Mouse (Mus musculus) forebrain, embryonic 13.5 days (tissue): ENCODE measurements around the gene Cpa2. TPM values are rescaled to one million over a fixed set of nuclear protein-coding genes. Genes with fewer than 3 reads are reported as not detected.

Source experiments
- ATAC-seq: fragments of 200-750 bp; cut with Nextera tagmentation; 2 replicates; pipeline ENCODE4 v1.8.0; 2017
- H3K27ac ChIP-seq: fragments of 300-500 bp; sonication (generic); 2 replicates; pipeline ENCODE4 v1.5.1; 2015; ENCODE audit warnings: inconsistent platforms, mild to moderate bottlenecking, moderate library complexity
- H3K27me3 ChIP-seq: fragments of 300-500 bp; sonication (generic); 2 replicates; pipeline ENCODE4 v1.6.1; 2015; ENCODE audit warnings: mild to moderate bottlenecking, inconsistent platforms
- H3K36me3 ChIP-seq: fragments of 300-500 bp; sonication (generic); 2 replicates; pipeline ENCODE4 v1.6.1; 2015; ENCODE audit warnings: mild to moderate bottlenecking, inconsistent platforms; ENCODE audit not compliant: poor library complexity, severe bottlenecking
- H3K4me1 ChIP-seq: fragments of 300-500 bp; sonication (generic); 2 replicates; pipeline ENCODE4 v1.6.1; 2015; ENCODE audit warnings: inconsistent platforms
- H3K4me2 ChIP-seq: fragments of 300-500 bp; sonication (generic); 2 replicates; pipeline ENCODE4 v1.6.1; 2015; ENCODE audit warnings: inconsistent platforms, mild to moderate bottlenecking, moderate library complexity
- H3K4me3 ChIP-seq: fragments of 300-500 bp; sonication (generic); 2 replicates; pipeline ENCODE4 v1.5.1; 2015; ENCODE audit warnings: mild to moderate bottlenecking, inconsistent platforms
- H3K9ac ChIP-seq: fragments of 300-500 bp; sonication (generic); 2 replicates; pipeline ENCODE4 v1.6.1; 2015; ENCODE audit warnings: mild to moderate bottlenecking, inconsistent platforms
- H3K9me3 ChIP-seq: fragments of 300-500 bp; sonication (generic); replicated peaks from 2 replicates; pipeline ENCODE4 v1.6.1; 2016; ENCODE audit warnings: inconsistent platforms
- WGBS: fragments of 180-500 bp; shearing (Covaris S2); methylation state at CpG from one replicate; pipeline ENCODE4 v1.1.7; 2015; 5-methylcytosine and 5-hydroxymethylcytosine counted together
- polyA plus RNA-seq: library from polyadenylated mRNA; unstranded; fragments of >200 nt; fragmentation: Nextera tagmentation; extraction: Ambion mirVana; gene quantifications from 2 replicates; pipeline ENCODE4 v1.2.1, GENCODE M21; 2015

Cpa2 gene
- polyA plus RNA-seq, result 4.1 and 5.2 TPM in 2 replicates

- no peak within 1 kb of the TSS for H3K9ac ChIP-seq
- WGBS, result 88% methylated on average over 11 of the region's 11 CpGs
- no peak for ATAC-seq
- H3K4me1 ChIP-seq, result peaks cover 20% of the 10 kb centered on the region
- H3K9me3 ChIP-seq, result no peaks in the 10 kb centered on the region
- H3K4me3 ChIP-seq, result no peak within 1 kb of the TSS
- no peaks in the 10 kb centered on the region for H3K27me3 ChIP-seq
- H3K36me3 ChIP-seq, result no peaks in the 10 kb centered on the region
- H3K4me2 ChIP-seq, result no peak within 1 kb of the TSS
- no peak within 1 kb of the TSS for H3K27ac ChIP-seq
These were observed at the start of gene Cpa2 for GRCm38 (mm10) chr6:30541009-30541799. Gene Cpa2 (plus strand): TSS chr6:30541582.

DNA sequence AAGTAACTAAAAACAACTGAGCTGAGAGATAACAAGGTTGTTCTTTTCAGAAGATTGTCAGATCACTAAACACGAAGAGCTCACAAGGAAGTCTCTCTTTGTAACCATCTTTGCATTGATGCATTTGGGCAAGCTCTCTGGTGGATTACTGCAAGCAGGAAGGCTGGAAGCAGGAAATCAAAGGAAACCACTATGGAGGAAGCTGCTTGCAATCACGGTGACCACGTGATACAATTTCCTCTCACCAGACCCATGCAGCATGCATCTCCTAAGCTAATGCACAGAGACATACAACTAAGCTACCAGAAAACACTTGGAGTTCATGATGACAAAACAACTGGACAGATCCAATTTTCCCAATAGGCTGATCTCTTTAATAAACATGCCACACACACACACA is 42.3 kb upstream of the Cpa2 start:
- H3K4me2 ChIP-seq, result no peak overlapping the region
- no peak overlapping the region for H3K27ac ChIP-seq
- ATAC-seq, result no peak
- H3K27me3 ChIP-seq, result no peaks in the 10 kb centered on the region
- WGBS, result 91% methylated on average over 3 of the region's 3 CpGs
- H3K36me3 ChIP-seq, result peaks cover 63% of the 10 kb centered on the region
- H3K4me1 ChIP-seq, result no peaks in the 10 kb centered on the region
- H3K4me3 ChIP-seq, result no peak overlapping the region
- H3K9me3 ChIP-seq, result no peaks in the 10 kb centered on the region
- no peak overlapping the region for H3K9ac ChIP-seq

DNA sequence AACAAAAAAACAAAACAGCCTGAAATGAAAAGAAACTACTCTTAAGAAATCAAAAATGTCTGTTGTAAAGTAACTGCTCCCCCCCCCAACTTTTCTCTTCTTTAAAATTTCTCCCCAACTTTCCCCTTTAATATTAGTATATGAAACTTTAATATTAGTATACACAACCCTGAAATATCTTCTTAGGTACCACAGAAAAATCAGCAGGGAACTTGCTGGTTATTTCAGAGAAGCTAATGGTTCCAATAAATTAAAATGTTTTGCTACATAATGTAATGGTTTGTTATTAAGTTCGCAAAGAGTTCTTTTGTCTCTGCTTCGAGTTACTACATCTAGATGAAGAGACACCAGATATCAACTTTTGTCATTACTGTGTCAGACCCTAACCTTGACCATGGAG is 32.6 kb upstream of the Cpa2 start:
- Histone ChIP-seq H3K4me3 (peak overlapping the region; percentile 57), H3K4me1 (peaks cover 10% of the 10 kb centered on the region), H3K27me3 (no peaks in the 10 kb centered on the region), H3K9me3 (no peaks in the 10 kb centered on the region), H3K9ac (peak overlapping the region; percentile 80), H3K27ac (peak overlapping the region; percentile 94), H3K36me3 (peaks cover 24% of the 10 kb centered on the region), H3K4me2 (peak overlapping the region; percentile 77)
- WGBS, result 5% methylated on average over 2 of the region's 2 CpGs
- no peak for ATAC-seq

GRCm38 (mm10) chr6:30509265-30510239 is 31.8 kb upstream of the Cpa2 start, which contains the start of the genes Tmem209 and Ssmem1:
Gene Tmem209 (minus strand): TSS chr6:30509783.
Gene Ssmem1 (plus strand): TSS chr6:30509849.
- Histone ChIP-seq H3K36me3 (peaks cover 19% of the 10 kb centered on the region), H3K9ac (peak within 1 kb of the TSS; percentile 80), H3K4me3 (peak within 1 kb of the TSS; percentile 57), H3K27ac (peak within 1 kb of the TSS; percentile 94), H3K4me1 (peaks cover 14% of the 10 kb centered on the region), H3K27me3 (no peaks in the 10 kb centered on the region), H3K4me2 (peak within 1 kb of the TSS; percentile 77), H3K9me3 (no peaks in the 10 kb centered on the region)
- whole genome bisulfite sequencing, result under 1% methylated on average over 37 of the region's 37 CpGs
- ATAC-seq, result peak; percentile 99

- no peaks in the 10 kb centered on the region for H3K9me3 ChIP-seq
- WGBS, result 56% methylated on average over 5 of the region's 5 CpGs
- peaks cover 14% of the 10 kb centered on the region for H3K36me3 ChIP-seq
- H3K4me1 ChIP-seq, result peaks cover 14% of the 10 kb centered on the region
- peak overlapping the region; percentile 94 for H3K27ac ChIP-seq
- H3K4me2 ChIP-seq, result peak overlapping the region; percentile 77
- no peaks in the 10 kb centered on the region for H3K27me3 ChIP-seq
- peak overlapping the region; percentile 57; the same call in 1 of the 2 replicates for H3K4me3 ChIP-seq
- ATAC-seq, result 0 out of 2 replicates have a peak, but pooled peaks have one; percentile 7
- H3K9ac ChIP-seq, result peak overlapping the region; percentile 61
These were observed 31.1 kb upstream of the Cpa2 start for GRCm38 (mm10) chr6:30510291-30510690.

GRCm38 (mm10) chr6:30514242-30514641 is 27.1 kb upstream of the Cpa2 start:
- Histone ChIP-seq H3K4me3 (no peak overlapping the region), H3K36me3 (no peaks in the 10 kb centered on the region), H3K4me2 (no peak overlapping the region), H3K9ac (no peak overlapping the region), H3K27ac (no peak overlapping the region), H3K4me1 (peaks cover 11% of the 10 kb centered on the region), H3K27me3 (no peaks in the 10 kb centered on the region), H3K9me3 (no peaks in the 10 kb centered on the region)
- ATAC-seq, result no peak
- 11% methylated on average over 9 of the region's 9 CpGs for WGBS

GRCm38 (mm10) chr6:30520400-30520799 is 21.0 kb upstream of the Cpa2 start:
- Histone ChIP-seq H3K9ac (no peak overlapping the region), H3K4me3 (no peak overlapping the region), H3K36me3 (no peaks in the 10 kb centered on the region), H3K4me1 (peaks cover 7% of the 10 kb centered on the region), H3K27me3 (no peaks in the 10 kb centered on the region), H3K4me2 (no peak overlapping the region), H3K9me3 (no peaks in the 10 kb centered on the region), H3K27ac (no peak overlapping the region)
- no peak for ATAC-seq
- WGBS, result 67% methylated on average over 11 of the region's 11 CpGs

DNA sequence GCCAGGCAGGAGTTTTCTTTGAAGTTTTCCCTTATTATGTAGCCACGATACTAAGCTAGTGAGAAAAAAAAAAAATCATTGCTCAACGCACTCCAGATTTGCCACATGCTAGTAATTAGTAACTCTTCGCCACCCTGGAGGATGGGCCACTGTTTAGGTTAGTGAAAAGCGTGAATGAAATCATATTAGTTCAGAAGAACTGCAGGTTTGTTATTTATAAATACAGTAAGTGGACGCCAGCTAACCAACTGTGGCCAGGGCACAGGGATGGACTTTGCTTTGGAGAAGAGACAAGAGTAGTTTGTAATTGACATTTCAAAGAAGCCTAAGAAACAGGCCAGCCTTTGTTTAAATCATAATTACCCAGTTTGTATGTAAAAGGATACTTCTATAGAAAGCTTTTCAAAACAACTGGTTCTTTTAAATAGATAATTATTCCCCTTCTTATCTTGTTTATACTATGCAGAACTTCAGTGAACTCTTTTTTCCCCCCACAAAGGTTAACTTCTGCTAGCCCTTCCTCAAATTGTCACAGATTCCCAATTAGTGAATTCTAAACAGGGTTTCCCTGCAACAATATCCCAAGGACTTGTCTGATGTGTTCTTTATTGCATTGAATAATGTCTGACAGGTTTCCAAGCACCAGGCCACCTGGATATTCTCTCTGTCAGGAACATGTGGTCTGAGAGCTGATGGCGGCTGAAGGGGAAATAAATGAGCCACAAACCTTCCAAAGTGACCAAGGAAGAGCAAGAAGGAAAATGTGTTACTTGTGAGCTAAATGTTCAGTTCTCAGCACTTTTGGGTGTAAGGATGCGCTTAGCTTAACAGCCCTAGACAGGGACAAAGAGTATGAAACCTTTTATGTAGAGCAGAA is 15.7 kb upstream of the Cpa2 start:
- ATAC-seq, result no peak
- no peaks in the 10 kb centered on the region for H3K36me3 ChIP-seq
- no peaks in the 10 kb centered on the region for H3K27me3 ChIP-seq
- H3K9me3 ChIP-seq, result no peaks in the 10 kb centered on the region
- no peak overlapping the region for H3K4me2 ChIP-seq
- peaks cover 28% of the 10 kb centered on the region for H3K4me1 ChIP-seq
- peak overlapping the region; percentile 93 for H3K27ac ChIP-seq
- 16% methylated on average over 7 of the region's 7 CpGs for WGBS
- peak overlapping the region; percentile 8; the same call in 1 of the 2 replicates for H3K9ac ChIP-seq
- no peak overlapping the region for H3K4me3 ChIP-seq

- no peaks in the 10 kb centered on the region for H3K9me3 ChIP-seq
- 4% methylated on average over 19 of the region's 19 CpGs for WGBS
- peak; percentile 85 for ATAC-seq
- H3K4me2 ChIP-seq, result peak overlapping the region; percentile 49
- H3K4me3 ChIP-seq, result no peak overlapping the region
- H3K36me3 ChIP-seq, result no peaks in the 10 kb centered on the region
- peaks cover 28% of the 10 kb centered on the region for H3K4me1 ChIP-seq
- H3K27me3 ChIP-seq, result no peaks in the 10 kb centered on the region
- peak overlapping the region; percentile 58 for H3K9ac ChIP-seq
- H3K27ac ChIP-seq, result peak overlapping the region; percentile 93
These were observed 14.5 kb upstream of the Cpa2 start for GRCm38 (mm10) chr6:30526586-30527515.

GRCm38 (mm10) chr6:30528800-30529199 is 12.6 kb upstream of the Cpa2 start:
- peaks cover 28% of the 10 kb centered on the region for H3K4me1 ChIP-seq
- no peak overlapping the region for H3K27ac ChIP-seq
- H3K27me3 ChIP-seq, result no peaks in the 10 kb centered on the region
- no peak for ATAC-seq
- H3K4me3 ChIP-seq, result no peak overlapping the region
- H3K36me3 ChIP-seq, result no peaks in the 10 kb centered on the region
- no peak overlapping the region for H3K4me2 ChIP-seq
- no peaks in the 10 kb centered on the region for H3K9me3 ChIP-seq
- WGBS, result 67% methylated on average over 6 of the region's 6 CpGs
- H3K9ac ChIP-seq, result no peak overlapping the region
